In the genomic region with DNA sequence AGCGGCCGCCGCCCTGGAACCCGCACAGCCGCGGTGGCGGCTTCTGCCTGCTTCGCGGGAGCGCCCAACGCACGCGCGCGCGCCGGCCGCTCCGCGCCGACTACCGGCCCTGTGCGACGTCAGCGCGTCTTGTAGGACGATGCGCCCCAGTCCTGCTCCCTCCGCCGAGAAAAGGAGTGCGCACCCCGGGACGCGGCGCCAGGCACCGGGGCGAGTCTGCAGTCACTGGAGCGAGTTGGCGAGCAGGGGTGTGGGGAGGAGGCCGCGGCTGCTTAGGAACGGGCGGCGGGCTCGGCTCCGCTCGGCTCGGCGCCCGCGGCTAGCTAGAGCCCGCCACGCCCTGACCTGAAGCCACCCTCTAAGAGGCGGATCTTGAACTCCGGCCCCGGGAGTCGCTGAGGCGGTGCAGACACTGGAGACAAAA, we compare ENCODE assay signal across 8 mouse cellular contexts. TPM values are rescaled to one million over a fixed set of nuclear protein-coding genes. Genes with fewer than 3 reads are reported as not detected.
DNase-seq lines count a peak whose midpoint lies in the region; ATAC-seq and TF ChIP-seq lines count a peak whose summit lies in the region.

Ulk2 (minus strand) TSS at position 86 of the 424 bp plus-strand sequence.

- H3K4me2 ChIP-seq in heart, embryonic 15.5 days: peak within 1 kb of the TSS; percentile 74
- peak within 1 kb of the TSS; percentile 94 for H3K4me2 ChIP-seq in liver, embryonic 14.5 days (ENCODE audit: low read depth)
- H3K4me2 ChIP-seq in neural tube, embryonic 13.5 days: peak within 1 kb of the TSS; percentile 64

- no peaks in the 10 kb centered on the region for H3K27me3 ChIP-seq in forebrain, embryonic 10.5 days (ENCODE audit: poor library complexity, severe bottlenecking)
- no peaks in the 10 kb centered on the region for H3K27me3 ChIP-seq in heart, embryonic 15.5 days
- H3K27me3 ChIP-seq in liver, embryonic 14.5 days (ENCODE audit: control insufficient read depth, insufficient read depth, low read length): no peaks in the 10 kb centered on the region
- no peaks in the 10 kb centered on the region for H3K27me3 ChIP-seq in neural tube, embryonic 13.5 days
- no peaks in the 10 kb centered on the region for H3K27me3 ChIP-seq in testis, adult 2 months (ENCODE audit: control insufficient read depth, insufficient read depth, low read length)

- peak within 1 kb of the TSS; percentile 93 for H3K27ac ChIP-seq in forebrain, embryonic 10.5 days
- peak within 1 kb of the TSS; percentile 95 for H3K27ac ChIP-seq in heart, embryonic 15.5 days
- peak within 1 kb of the TSS; percentile 46 for H3K27ac ChIP-seq in liver, embryonic 14.5 days
- peak within 1 kb of the TSS; percentile 98 for H3K27ac ChIP-seq in neural tube, embryonic 13.5 days (replicated peaks)
- H3K27ac ChIP-seq in testis, adult 2 months (ENCODE audit: control insufficient read depth, insufficient read depth, low read depth, low read length): peak within 1 kb of the TSS; percentile 93

- TF ChIP-seq POLR2A in testis, adult 2 months (IDR thresholded peaks at IDR 0.05; ENCODE audit: control insufficient read depth, low read depth, low read length): peak; percentile 99

- no peak for TF ChIP-seq EP300 in liver, embryonic 14.5 days (IDR thresholded peaks at IDR 0.05; ENCODE audit: low read depth)

- WGBS in forebrain, embryonic 10.5 days: under 1% methylated on average over 58 of the region's 58 CpGs
- WGBS in heart, embryonic 15.5 days: under 1% methylated on average over 57 of the region's 58 CpGs
- WGBS in liver, embryonic 14.5 days (ENCODE audit: insufficient replicate concordance): under 1% methylated on average over 57 of the region's 58 CpGs
- WGBS in neural tube, embryonic 13.5 days: under 1% methylated on average over 58 of the region's 58 CpGs

- peaks cover 28% of the 10 kb centered on the region for H3K4me1 ChIP-seq in forebrain, embryonic 10.5 days
- H3K4me1 ChIP-seq in heart, embryonic 15.5 days (replicated peaks): peaks cover 9% of the 10 kb centered on the region
- H3K4me1 ChIP-seq in liver, embryonic 14.5 days (replicated peaks; ENCODE audit: control insufficient read depth in 2 of 2, insufficient read depth in 2 of 2, low read length in 1 of 2): peaks cover 0 to 2% of the 10 kb centered on the region in 2 experiments; a peak in 1 of 4 replicates
- H3K4me1 ChIP-seq in neural tube, embryonic 13.5 days (replicated peaks): peaks cover 24% of the 10 kb centered on the region
- H3K4me1 ChIP-seq in testis, adult 2 months (ENCODE audit: control insufficient read depth, insufficient read depth, low read length): peaks cover 6% of the 10 kb centered on the region; the same call in 1 of the 2 replicates

- TF ChIP-seq CTCF in liver, embryonic 14.5 days (IDR thresholded peaks at IDR 0.05; ENCODE audit: low read depth): no peak
- TF ChIP-seq CTCF in testis, adult 2 months (IDR thresholded peaks at IDR 0.05; ENCODE audit: control insufficient read depth, insufficient read depth, insufficient replicate concordance, low read depth, low read length): no peak

- H3K36me3 ChIP-seq in forebrain, embryonic 10.5 days (replicated peaks): peaks cover 4% of the 10 kb centered on the region; the same call in 1 of the 2 replicates
- H3K36me3 ChIP-seq in heart, embryonic 15.5 days: no peaks in the 10 kb centered on the region
- H3K36me3 ChIP-seq in liver, embryonic 14.5 days (replicated peaks; ENCODE audit: control insufficient read depth, insufficient read depth, low read depth): no peaks in the 10 kb centered on the region
- peaks cover 6% of the 10 kb centered on the region; the same call in 1 of the 2 replicates for H3K36me3 ChIP-seq in neural tube, embryonic 13.5 days
- H3K36me3 ChIP-seq in testis, adult 2 months (ENCODE audit: control insufficient read depth, insufficient read depth, low read length): no peaks in the 10 kb centered on the region

- H3K4me3 ChIP-seq in forebrain, embryonic 10.5 days: peak within 1 kb of the TSS; percentile 75
- H3K4me3 ChIP-seq in heart, embryonic 15.5 days: peak within 1 kb of the TSS; percentile 93
- peak within 1 kb of the TSS; percentile 61 to 87 for H3K4me3 ChIP-seq in liver, embryonic 14.5 days (ENCODE audit: insufficient read depth in 1 of 2, low read depth in 2 of 2, low read length in 2 of 2)
- peak within 1 kb of the TSS; percentile 93 for H3K4me3 ChIP-seq in neural tube, embryonic 13.5 days
- peak within 1 kb of the TSS; percentile 98 for H3K4me3 ChIP-seq in testis, adult 2 months (ENCODE audit: control insufficient read depth, low read depth, low read length)

- H3K9me3 ChIP-seq in forebrain, embryonic 10.5 days: no peaks in the 10 kb centered on the region
- H3K9me3 ChIP-seq in heart, embryonic 15.5 days (replicated peaks): no peaks in the 10 kb centered on the region
- no peaks in the 10 kb centered on the region for H3K9me3 ChIP-seq in liver, embryonic 14.5 days (ENCODE audit: control insufficient read depth, low read length)
- no peaks in the 10 kb centered on the region for H3K9me3 ChIP-seq in neural tube, embryonic 13.5 days

- ATAC-seq in heart, embryonic 15.5 days (replicated peaks; ENCODE audit: insufficient number of reproducible peaks, insufficient read depth, low FRiP score, low read depth): peak; percentile 88
- peak; percentile 81; the same call in 1 of the 2 replicates for ATAC-seq in liver, embryonic 14.5 days (ENCODE audit: insufficient read depth)
- ATAC-seq in neural tube, embryonic 13.5 days (ENCODE audit: low read depth): peak; percentile 95

- H3K9ac ChIP-seq in heart, embryonic 15.5 days: peak within 1 kb of the TSS; percentile 99
- peak within 1 kb of the TSS; percentile 83 for H3K9ac ChIP-seq in liver, embryonic 14.5 days (replicated peaks)
- peak within 1 kb of the TSS; percentile 100 for H3K9ac ChIP-seq in neural tube, embryonic 13.5 days

- peak; percentile 76 to 81 for DNase-seq in CD8-positive naive resting alpha-beta T cell, adult 2 months (ENCODE audit: low read depth in 2 of 2, low spot score in 2 of 2)
- DNase-seq in c-Kit-negative CD71-positive TER-119-positive erythroid progenitor cells, embryonic 14.5 days (ENCODE audit: low read depth, low spot score): peak; percentile 60
- DNase-seq in forebrain, embryonic 10.5 days (ENCODE audit: extremely low spot score, low spot score): peak; percentile 84
- DNase-seq in kidney, postnatal 25 days: peak; percentile 87 to 95
- peak; percentile 49 to 61 (median 56) for DNase-seq in liver, embryonic 14.5 days (ENCODE audit: low read depth in 3 of 3, low spot score in 3 of 3)

RNA-seq across cellular contexts. Expression of gene Ulk2, which starts in this region (rescaled TPM):
- 10.4 and 10.6 TPM in 2 replicates for polyA plus RNA-seq in forebrain, embryonic 10.5 days (2016; fragmentation: Nextera tagmentation; extraction: Ambion mirVana)
- 10.4 and 13.0 TPM in 2 replicates for polyA plus RNA-seq in heart, embryonic 15.5 days (2015; fragmentation: Nextera tagmentation; extraction: Ambion mirVana)
- polyA plus RNA-seq in liver, embryonic 14.5 days (2012; rRNA removed): 2.5 and 2.7 TPM in 2 replicates
- polyA plus RNA-seq in liver, embryonic 14.5 days (2014; fragmentation: Nextera tagmentation; extraction: Ambion mirVana): 2.5 and 2.8 TPM in 2 replicates
- 33.6 and 34.8 TPM in 2 replicates for polyA plus RNA-seq in neural tube, embryonic 13.5 days (2015; fragmentation: Nextera tagmentation; extraction: Ambion mirVana)
- polyA plus RNA-seq in testis, adult 2 months (2012; rRNA removed): 171 and 184 TPM in 2 replicates

Comparison
In these comparisons a context has a peak if more than half of its experiments do, and no peak if none do; other contexts are left out.
1. Peak in every context shown above with its lines: DNase-seq, ATAC-seq, H3K4me3 ChIP-seq and H3K27ac ChIP-seq.
2. H3K27ac ChIP-seq: peak in every context shown above with its lines; median percentile 98 in neural tube, embryonic 13.5 days; 95 in heart, embryonic 15.5 days; 93 in forebrain, embryonic 10.5 days; 93 in testis, adult 2 months; 46 in liver, embryonic 14.5 days.